Mouse (Mus musculus) heart, postnatal 0 days (tissue): Measurements from ENCODE around the gene Theg.

ENCODE experiments used
- CTCF ChIP-seq: IDR thresholded peaks from 2 replicates; pipeline ENCODE4 v1.5.1; 2016; ENCODE audit warnings: antibody characterized with exemption, control low read depth, low read depth
- EP300 ChIP-seq: IDR thresholded peaks from 2 replicates; pipeline ENCODE4 v1.6.1; 2016; ENCODE audit warnings: antibody characterized with exemption, low read depth

DNA sequence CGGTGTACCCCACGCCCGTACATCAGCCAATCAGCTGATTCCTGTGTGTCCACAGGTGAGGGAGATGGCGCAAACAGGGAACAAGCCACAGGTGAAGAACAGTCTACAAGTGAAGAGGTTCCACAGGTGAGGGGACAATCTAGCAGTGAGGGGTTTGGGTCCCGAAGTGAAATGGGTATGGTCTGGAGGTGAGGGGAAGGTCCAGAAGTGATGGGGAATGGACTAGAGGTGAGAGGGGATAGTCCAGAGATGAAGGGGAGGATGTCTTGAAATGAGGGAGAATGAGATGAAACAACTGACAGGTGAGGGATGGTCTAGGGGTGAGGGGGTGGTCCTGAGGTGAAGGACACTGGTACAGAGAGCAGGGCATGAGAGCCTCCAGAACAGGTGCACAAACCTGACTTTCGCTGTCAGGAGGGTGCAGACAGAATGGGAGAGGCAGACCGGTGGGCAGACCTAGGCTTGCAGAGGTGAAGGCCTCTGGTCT, 31.9 kb downstream of the Theg start:
- TF ChIP-seq CTCF (no peak), EP300 (no peak)
